11 mouse cellular contexts compared by ENCODE assay signal in the genomic region with DNA sequence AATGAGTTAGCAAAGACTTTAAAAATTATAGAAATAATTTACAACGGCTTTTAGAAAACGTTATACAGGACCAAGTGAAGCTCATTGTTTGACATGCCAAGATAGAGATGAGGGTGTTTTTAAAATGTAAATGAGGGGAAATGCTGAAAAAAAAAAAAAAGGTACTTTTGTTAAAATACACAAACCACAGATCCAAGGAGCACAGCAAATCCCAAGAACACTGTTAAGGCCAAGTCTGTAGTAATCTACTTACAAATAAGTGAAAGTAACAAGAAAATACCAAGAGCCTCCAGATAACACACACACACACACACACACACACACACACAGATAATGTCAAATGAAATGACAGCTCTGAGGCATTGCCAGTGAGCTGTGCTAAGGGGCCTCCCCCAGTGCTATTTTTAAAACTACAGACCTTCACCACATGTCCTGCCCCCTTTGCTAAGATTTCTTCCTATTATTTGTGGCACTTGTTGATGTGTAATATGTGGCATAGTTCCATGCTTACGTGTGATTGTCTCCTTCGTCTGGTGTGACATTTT. TPM values are rescaled to one million over a fixed set of nuclear protein-coding genes. Genes with fewer than 3 reads are reported as not detected.
A peak's percentile ranks its signal among the peaks of the same experiment; 100 is the strongest.
DNase-seq lines count a peak whose midpoint lies in the region; ATAC-seq and TF ChIP-seq lines count a peak whose summit lies in the region.
"Had no signal": no experiment of that assay in that cellular context is flagged by ENCODE, and none has a peak within 500 bp of the region (broad histone marks: within the 10 kb centered on the region; RNA-seq: fewer than 3 reads in every experiment).

No protein-coding gene starts in this region.

- H3K36me3 ChIP-seq in forebrain, embryonic 13.5 days (ENCODE audit: poor library complexity, severe bottlenecking), result peaks cover 36% of the 10 kb centered on the region
- H3K36me3 ChIP-seq in forebrain, embryonic 10.5 days (replicated peaks), result peaks cover 77% of the 10 kb centered on the region
- H3K36me3 ChIP-seq in kidney, embryonic 15.5 days, result peaks cover 49% of the 10 kb centered on the region
- peaks cover 10% of the 10 kb centered on the region; the same call in 1 of the 2 replicates for H3K36me3 ChIP-seq in stomach, postnatal 0 days (ENCODE audit: control insufficient read depth, insufficient read depth, low read length)

- H3K9me3 ChIP-seq in forebrain, embryonic 13.5 days (replicated peaks), result no peaks in the 10 kb centered on the region
- H3K9me3 ChIP-seq in forebrain, embryonic 10.5 days, result no peaks in the 10 kb centered on the region
- no peaks in the 10 kb centered on the region for H3K9me3 ChIP-seq in kidney, embryonic 15.5 days (replicated peaks)
- H3K9me3 ChIP-seq in stomach, postnatal 0 days (ENCODE audit: control insufficient read depth, low read length), result no peaks in the 10 kb centered on the region
- H3K9me3 ChIP-seq: limb, embryonic 12.5 days had no signal

- no peak overlapping the region for H3K4me3 ChIP-seq in forebrain, embryonic 13.5 days
- no peak overlapping the region for H3K4me3 ChIP-seq in forebrain, embryonic 10.5 days
- H3K4me3 ChIP-seq in kidney, embryonic 15.5 days (replicated peaks), result no peak overlapping the region
- H3K4me3 ChIP-seq in stomach, postnatal 0 days (ENCODE audit: low read depth, low read length), result no peak overlapping the region
- H3K4me3 ChIP-seq: limb, embryonic 12.5 days had no signal

- 61% methylated on average over 4 of the region's 4 CpGs for whole genome bisulfite sequencing in forebrain, embryonic 13.5 days
- 93% methylated on average over 4 of the region's 4 CpGs for WGBS in forebrain, embryonic 10.5 days
- 71% methylated on average over 4 of the region's 4 CpGs for WGBS in kidney, embryonic 15.5 days
- WGBS in stomach, postnatal 0 days, result 56% methylated on average over 4 of the region's 4 CpGs

- no peak for TF ChIP-seq EP300 in stomach, postnatal 0 days (optimal IDR thresholded peaks at IDR 0.05)

- DNase-seq in forebrain, embryonic 10.5 days (ENCODE audit: extremely low spot score, low spot score), result no peak
- DNase-seq in kidney, postnatal 25 days, result no peak
- peak; percentile 59 to 66 for DNase-seq in B cell, adult 2 months
- DNase-seq in heart, postnatal 10 days, result peak; percentile 49 to 54
- no peak for DNase-seq in adrenal gland, postnatal 25 days
- DNase-seq in stomach, postnatal 0 days (ENCODE audit: low spot score), result no peak
- DNase-seq: thymus, adult 18-20 months had no signal

- H3K4me2 ChIP-seq in forebrain, embryonic 13.5 days, result no peak overlapping the region
- no peak overlapping the region for H3K4me2 ChIP-seq in kidney, embryonic 15.5 days
- H3K4me2 ChIP-seq in stomach, postnatal 0 days (replicated peaks; ENCODE audit: low read depth), result no peak overlapping the region
- H3K4me2 ChIP-seq: limb, embryonic 12.5 days had no signal

- no peak overlapping the region for H3K9ac ChIP-seq in forebrain, embryonic 13.5 days
- no peak overlapping the region for H3K9ac ChIP-seq in kidney, embryonic 15.5 days
- no peak overlapping the region for H3K9ac ChIP-seq in stomach, postnatal 0 days (ENCODE audit: low read length)
- H3K9ac ChIP-seq: limb, embryonic 12.5 days had no signal

- H3K27ac ChIP-seq in forebrain, embryonic 13.5 days, result 0 out of 2 replicates have a peak overlapping the region, but pooled peaks have one; percentile 20
- no peak overlapping the region for H3K27ac ChIP-seq in forebrain, embryonic 10.5 days
- peak overlapping the region; percentile 42; the same call in 1 of the 2 replicates for H3K27ac ChIP-seq in kidney, embryonic 15.5 days
- H3K27ac ChIP-seq in stomach, postnatal 0 days (replicated peaks), result no peak overlapping the region
- H3K27ac ChIP-seq: kidney, postnatal 0 days; limb, embryonic 12.5 days had no signal

- no peak for ATAC-seq in forebrain, embryonic 13.5 days
- no peak for ATAC-seq in kidney, embryonic 15.5 days (replicated peaks; ENCODE audit: low FRiP score)
- no peak for ATAC-seq in stomach, postnatal 0 days (ENCODE audit: low FRiP score, low TSS enrichment)

- no peaks in the 10 kb centered on the region for H3K27me3 ChIP-seq in forebrain, embryonic 13.5 days
- no peaks in the 10 kb centered on the region for H3K27me3 ChIP-seq in forebrain, embryonic 10.5 days (ENCODE audit: poor library complexity, severe bottlenecking)
- H3K27me3 ChIP-seq in kidney, embryonic 15.5 days, result no peaks in the 10 kb centered on the region
- no peaks in the 10 kb centered on the region for H3K27me3 ChIP-seq in stomach, postnatal 0 days (ENCODE audit: control insufficient read depth, insufficient read depth, low read length)
- H3K27me3 ChIP-seq: limb, embryonic 12.5 days had no signal

- intact Hi-C loops in heart, postnatal 10 days (cut with DNase I), result no loop called here

- H3K4me1 ChIP-seq in forebrain, embryonic 13.5 days, result peaks cover 17% of the 10 kb centered on the region
- no peaks in the 10 kb centered on the region for H3K4me1 ChIP-seq in forebrain, embryonic 10.5 days
- peaks cover 12% of the 10 kb centered on the region for H3K4me1 ChIP-seq in kidney, embryonic 15.5 days
- H3K4me1 ChIP-seq in stomach, postnatal 0 days (replicated peaks; ENCODE audit: control insufficient read depth, insufficient read depth), result no peaks in the 10 kb centered on the region

- no peak for TF ChIP-seq CTCF in stomach, postnatal 0 days (IDR thresholded peaks at IDR 0.05; ENCODE audit: low read depth)

RNA-seq across cellular contexts. Expression of gene Prep, which starts 37.6 kb away (rescaled TPM):
- 18.3 and 20.3 TPM in 2 replicates for polyA plus RNA-seq in forebrain, embryonic 13.5 days (2015; fragmentation: Nextera tagmentation; extraction: Ambion mirVana)
- polyA plus RNA-seq in forebrain, embryonic 10.5 days (2016; fragmentation: Nextera tagmentation; extraction: Ambion mirVana), result 38.2 and 40.2 TPM in 2 replicates
- polyA plus RNA-seq in kidney, embryonic 15.5 days (2015; fragmentation: Nextera tagmentation; extraction: Ambion mirVana), result 24.8 and 25.5 TPM in 2 replicates
- total RNA-seq in heart, postnatal 10 days (2021), result 10 to 100 TPM; 20.4 to 21.3 TPM
- 25.4 and 27.3 TPM in 2 replicates for total RNA-seq in adrenal gland, postnatal 25 days (2021)
- 10.8 and 11.3 TPM in 2 replicates for polyA plus RNA-seq in stomach, postnatal 0 days (2015; fragmentation: Nextera tagmentation; extraction: Ambion mirVana)

Comparison
In these comparisons a context has a peak if more than half of its experiments do, and no peak if none do; other contexts are left out.
1. H3K27ac ChIP-seq: peak in forebrain, embryonic 13.5 days (single experiment) and kidney, embryonic 15.5 days (single experiment); none in forebrain, embryonic 10.5 days (single experiment) and stomach, postnatal 0 days (single experiment).
2. DNase-seq: peak in B cell, adult 2 months (2 of 2) and heart, postnatal 10 days (2 of 2); none in forebrain, embryonic 10.5 days (single experiment), kidney, postnatal 25 days (0 of 2), adrenal gland, postnatal 25 days (single experiment) and stomach, postnatal 0 days (single experiment).